Mouse (Mus musculus) left cerebral cortex, postnatal 25 days (tissue): ENCODE measurements around the gene Gm21860. TPM values are rescaled to one million over a fixed set of nuclear protein-coding genes. Genes with fewer than 3 reads are reported as not detected.
"Not testable (repeated sequence)": the region's sequence is repeated elsewhere in the genome, so short reads cannot be mapped to it uniquely, and the experiment has no call there.

Experiments
- DNase-seq, 2 experiments: peaks; one replicate each; pipeline ENCODE4 v3.0.0; 2022; ENCODE audit warnings: low spot score in 2 of 2, mixed read lengths in 1 of 2
- intact Hi-C: fragments of 180-260 bp; cut with DNase I; formaldehyde crosslinking; loops from one replicate; pipeline ENCODE4 v1.15.1; 2025
- total RNA-seq, 2 experiments: library from RNA; stranded (reverse); gene quantifications; 2 replicates each; pipeline ENCODE4 v1.2.3; 2021

Gm21860 gene
- total RNA-seq, 2 experiments from 2014 or later = not detected

- DNase-seq, intact Hi-C loops: not testable (repeated sequence)
Measured at GRCm38 (mm10) chrY:90718021-90718420, 36.6 kb downstream of the Gm21860 start.

GRCm38 (mm10) chrY:90717496-90717895 lies 37.1 kb downstream of the Gm21860 start:
- DNase-seq, intact Hi-C loops: not testable (repeated sequence)

Other genes with a start within 250 kb of the Gm21860 start
- gene Gm47283, start 29.9 kb upstream of the Gm21860 start, total RNA-seq = not detected
- gene Gm21748, start 84.4 kb upstream of the Gm21860 start, total RNA-seq = not detected